Mouse (Mus musculus): Measurements from ENCODE around the gene Arhgap23. TPM values are rescaled to one million over a fixed set of nuclear protein-coding genes. Genes with fewer than 3 reads are reported as not detected.
A peak's percentile ranks its signal among the peaks of the same experiment; 100 is the strongest.

Arhgap23 gene
- polyA plus RNA-seq, 1 experiment from 2014 or later: 5.0 TPM

DNA sequence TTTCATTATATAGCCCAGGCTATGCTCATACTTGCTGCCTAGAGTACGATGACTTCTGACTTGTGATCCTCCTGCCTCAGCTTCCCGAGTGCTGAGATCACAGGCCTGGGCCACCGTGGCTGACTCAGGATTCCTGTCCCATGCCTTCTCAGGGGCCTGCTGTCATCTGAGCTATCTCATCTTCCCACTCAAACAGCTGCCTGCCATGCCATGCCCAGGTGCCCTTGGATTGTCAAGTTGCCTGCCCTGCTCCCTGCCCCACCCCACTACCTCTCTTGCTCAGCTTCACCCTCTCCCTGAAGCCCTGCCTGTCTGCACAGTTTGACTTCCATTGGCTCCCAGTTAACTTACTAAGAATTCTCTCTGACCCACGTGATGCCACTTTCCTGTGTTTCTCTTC is 4.4 kb upstream of the Arhgap23 start:
- no peak for ATAC-seq (replicated peaks; ENCODE audit: low FRiP score, low TSS enrichment, low read depth)
- Histone ChIP-seq H3K4me3 (ENCODE audit: low read depth, low read length) (no peak overlapping the region), H3K4me2 (ENCODE audit: low read length) (no peak overlapping the region), H3K9ac (ENCODE audit: low read length) (no peak overlapping the region), H3K27ac (ENCODE audit: low read depth) (no peak overlapping the region), H3K36me3 (ENCODE audit: control insufficient read depth, insufficient read depth, low read length) (no peaks in the 10 kb centered on the region), H3K9me3 (ENCODE audit: control insufficient read depth, low read length) (no peaks in the 10 kb centered on the region), H3K4me1 (replicated peaks; ENCODE audit: control insufficient read depth, insufficient read depth, low read length) (peaks cover 28% of the 10 kb centered on the region), H3K27me3 (replicated peaks; ENCODE audit: control insufficient read depth, insufficient read depth, low read length) (no peaks in the 10 kb centered on the region)
- no peak for DNase-seq (ENCODE audit: low spot score)
- WGBS: 83% methylated on average over 4 of the region's 4 CpGs

DNA sequence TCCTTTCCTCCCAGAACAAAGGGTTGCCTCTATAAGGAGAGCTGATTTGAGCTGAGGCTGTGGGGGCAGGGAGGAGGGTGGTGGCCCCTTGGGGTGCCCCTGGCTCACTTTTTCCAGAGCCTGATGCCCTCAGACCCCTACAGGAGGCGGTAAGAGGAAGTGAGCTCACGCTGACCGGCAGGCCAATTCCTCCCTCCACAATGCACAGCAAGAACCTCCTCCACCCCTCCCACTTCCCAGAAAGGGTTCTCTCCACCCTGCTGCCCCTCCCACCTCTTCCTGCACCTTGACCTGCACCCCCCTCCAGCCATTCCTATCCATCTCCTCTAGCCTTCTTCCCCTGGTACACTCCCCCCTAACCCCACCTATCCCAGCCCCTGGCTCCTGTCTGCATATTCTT is 3.2 kb upstream of the Arhgap23 start:
- Histone ChIP-seq H3K4me2 (ENCODE audit: low read length) (no peak overlapping the region), H3K4me3 (ENCODE audit: low read depth, low read length) (no peak overlapping the region), H3K27ac (ENCODE audit: low read depth) (no peak overlapping the region)

DNA sequence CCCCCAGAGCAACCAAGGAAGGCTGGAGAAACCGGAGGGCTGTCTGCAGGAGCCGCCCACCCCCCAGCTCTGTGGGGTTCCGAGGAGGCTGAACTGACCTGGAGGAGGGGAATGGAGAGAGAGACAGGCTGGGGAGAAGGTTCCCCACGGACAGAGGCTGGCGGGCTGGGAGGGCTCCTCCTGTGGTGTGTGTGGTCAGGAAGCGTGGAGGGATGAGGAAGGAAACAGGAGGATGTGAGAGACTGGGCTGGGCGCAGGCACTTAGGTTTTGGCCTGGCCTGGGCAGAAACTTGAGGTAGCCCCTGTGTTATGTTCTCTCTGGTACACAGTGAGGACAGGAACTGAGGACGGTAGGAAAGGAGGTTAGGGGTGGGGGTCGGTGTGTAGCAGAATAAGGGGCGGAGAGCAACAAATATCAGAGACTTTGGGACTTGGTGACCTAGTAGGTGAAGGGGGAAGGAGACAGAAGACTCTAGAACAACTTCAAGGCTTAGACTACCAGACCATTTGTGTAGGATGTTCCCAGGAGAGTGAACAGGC is 2.5 kb upstream of the Arhgap23 start:
- Histone ChIP-seq H3K9ac (ENCODE audit: low read length) (no peak overlapping the region), H3K27me3 (replicated peaks; ENCODE audit: control insufficient read depth, insufficient read depth, low read length) (no peaks in the 10 kb centered on the region), H3K27ac (ENCODE audit: low read depth) (no peak overlapping the region), H3K4me1 (replicated peaks; ENCODE audit: control insufficient read depth, insufficient read depth, low read length) (peaks cover 29% of the 10 kb centered on the region), H3K9me3 (ENCODE audit: control insufficient read depth, low read length) (no peaks in the 10 kb centered on the region), H3K36me3 (ENCODE audit: control insufficient read depth, insufficient read depth, low read length) (no peaks in the 10 kb centered on the region), H3K4me2 (ENCODE audit: low read length) (no peak overlapping the region), H3K4me3 (ENCODE audit: low read depth, low read length) (no peak overlapping the region)
- 48% methylated on average over 10 of the region's 10 CpGs for WGBS
- ATAC-seq (replicated peaks; ENCODE audit: low FRiP score, low TSS enrichment, low read depth) (no peak), DNase-seq (ENCODE audit: low spot score) (no peak)

More for the DNA sequence above, 3.2 kb upstream of the Arhgap23 start:
- Histone ChIP-seq H3K9ac (ENCODE audit: low read length) (no peak overlapping the region), H3K36me3 (ENCODE audit: control insufficient read depth, insufficient read depth, low read length) (no peaks in the 10 kb centered on the region), H3K27me3 (replicated peaks; ENCODE audit: control insufficient read depth, insufficient read depth, low read length) (no peaks in the 10 kb centered on the region), H3K9me3 (ENCODE audit: control insufficient read depth, low read length) (no peaks in the 10 kb centered on the region), H3K4me1 (replicated peaks; ENCODE audit: control insufficient read depth, insufficient read depth, low read length) (peaks cover 25% of the 10 kb centered on the region)
- ATAC-seq (replicated peaks; ENCODE audit: low FRiP score, low TSS enrichment, low read depth) (no peak), DNase-seq (ENCODE audit: low spot score) (no peak)
- 11% methylated on average over 3 of the region's 3 CpGs for WGBS

DNA sequence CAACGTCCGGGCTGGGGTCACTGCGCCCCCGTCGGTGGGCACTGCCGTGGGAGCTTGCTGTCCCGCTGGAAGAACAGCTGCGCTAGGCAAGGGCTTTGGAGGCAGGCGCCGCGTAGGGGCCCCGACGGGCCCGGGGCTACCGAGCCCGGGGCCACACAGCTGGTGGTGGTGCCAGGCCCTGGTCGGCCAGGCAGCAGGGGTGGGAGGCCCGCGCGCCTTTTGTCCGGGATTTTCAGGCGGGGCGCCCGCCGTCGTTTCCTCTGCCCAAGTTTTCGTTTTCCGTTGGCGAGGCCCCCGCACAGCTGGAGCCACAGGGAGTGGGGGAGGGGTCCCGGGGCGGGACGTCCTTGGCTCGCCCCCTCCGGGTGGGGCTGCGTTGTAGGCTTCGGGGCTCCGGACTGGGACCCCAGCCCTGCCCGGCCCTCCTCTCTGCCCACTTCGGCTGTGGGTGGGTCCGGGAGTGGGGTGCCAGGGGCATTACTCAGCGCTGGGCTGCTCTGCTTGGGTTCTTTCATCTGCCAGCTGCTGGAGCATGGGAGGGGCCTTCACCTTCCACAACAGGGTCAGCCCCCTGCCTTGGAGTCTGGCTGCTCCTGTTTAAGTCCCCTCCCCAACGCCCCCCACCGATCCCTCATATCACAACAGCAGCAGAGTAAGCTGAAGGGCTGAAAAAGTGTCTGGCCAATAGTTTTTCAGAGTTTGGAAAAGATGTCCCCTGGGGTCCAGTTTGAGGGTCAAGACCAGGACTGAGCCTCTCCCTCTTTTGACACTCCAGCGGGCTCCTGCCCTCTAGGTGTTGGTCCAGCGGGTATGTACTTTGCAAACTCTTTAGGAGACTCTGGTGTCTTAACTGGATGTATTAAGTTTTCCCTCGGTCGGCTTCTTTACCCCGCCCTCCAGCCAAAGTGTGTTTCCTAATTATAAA is 641 bp downstream of the Arhgap23 start:
- ATAC-seq (replicated peaks; ENCODE audit: low FRiP score, low TSS enrichment, low read depth): peak; percentile 52
- 2% methylated on average over 49 of the region's 49 CpGs for WGBS
- no peaks in the 10 kb centered on the region for H3K9me3 ChIP-seq (ENCODE audit: control insufficient read depth, low read length)

DNA sequence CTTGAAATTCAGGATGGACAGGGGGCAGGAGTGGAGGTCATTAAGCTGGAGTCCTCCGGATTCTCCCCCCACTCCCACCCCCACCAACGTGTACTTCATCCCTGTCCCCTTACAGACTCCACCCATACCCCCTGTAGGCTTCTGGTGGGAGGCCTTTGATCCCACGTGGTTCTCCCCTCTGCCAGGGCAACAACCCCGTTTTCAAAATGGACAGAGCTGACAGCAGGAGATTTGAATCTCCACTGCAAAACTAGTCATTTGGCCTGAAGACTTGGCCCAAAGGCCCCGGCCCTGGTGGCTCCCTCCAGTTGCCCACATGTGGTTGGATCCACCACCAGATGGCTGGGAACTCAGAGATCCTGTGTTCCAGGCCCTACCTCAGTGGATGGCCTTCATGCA is 1.3 kb downstream of the Arhgap23 start:
- peak overlapping the region; percentile 62 for H3K4me2 ChIP-seq (ENCODE audit: low read length)
- H3K9me3 ChIP-seq (ENCODE audit: control insufficient read depth, low read length): no peaks in the 10 kb centered on the region
- no peaks in the 10 kb centered on the region for H3K27me3 ChIP-seq (replicated peaks; ENCODE audit: control insufficient read depth, insufficient read depth, low read length)
- no peak overlapping the region for H3K27ac ChIP-seq (ENCODE audit: low read depth)
- WGBS: 14% methylated on average over 5 of the region's 5 CpGs
- H3K4me3 ChIP-seq (ENCODE audit: low read depth, low read length): peak overlapping the region; percentile 60
- H3K36me3 ChIP-seq (ENCODE audit: control insufficient read depth, insufficient read depth, low read length): no peaks in the 10 kb centered on the region
- ATAC-seq (replicated peaks; ENCODE audit: low FRiP score, low TSS enrichment, low read depth): no peak
- DNase-seq (ENCODE audit: low spot score): no peak
- H3K4me1 ChIP-seq (replicated peaks; ENCODE audit: control insufficient read depth, insufficient read depth, low read length): peaks cover 29% of the 10 kb centered on the region
- H3K9ac ChIP-seq (ENCODE audit: low read length): no peak overlapping the region

More for the DNA sequence above, 641 bp downstream of the Arhgap23 start:
- Histone ChIP-seq H3K4me3 (ENCODE audit: low read depth, low read length) (peak overlapping the region; percentile 60), H3K4me1 (replicated peaks; ENCODE audit: control insufficient read depth, insufficient read depth, low read length) (peaks cover 29% of the 10 kb centered on the region), H3K4me2 (ENCODE audit: low read length) (peak overlapping the region; percentile 62), H3K27me3 (replicated peaks; ENCODE audit: control insufficient read depth, insufficient read depth, low read length) (no peaks in the 10 kb centered on the region), H3K36me3 (ENCODE audit: control insufficient read depth, insufficient read depth, low read length) (no peaks in the 10 kb centered on the region), H3K9ac (ENCODE audit: low read length) (peak overlapping the region; percentile 83), H3K27ac (ENCODE audit: low read depth) (peak overlapping the region; percentile 49)
- DNase-seq (ENCODE audit: low spot score): peak; percentile 77

DNA sequence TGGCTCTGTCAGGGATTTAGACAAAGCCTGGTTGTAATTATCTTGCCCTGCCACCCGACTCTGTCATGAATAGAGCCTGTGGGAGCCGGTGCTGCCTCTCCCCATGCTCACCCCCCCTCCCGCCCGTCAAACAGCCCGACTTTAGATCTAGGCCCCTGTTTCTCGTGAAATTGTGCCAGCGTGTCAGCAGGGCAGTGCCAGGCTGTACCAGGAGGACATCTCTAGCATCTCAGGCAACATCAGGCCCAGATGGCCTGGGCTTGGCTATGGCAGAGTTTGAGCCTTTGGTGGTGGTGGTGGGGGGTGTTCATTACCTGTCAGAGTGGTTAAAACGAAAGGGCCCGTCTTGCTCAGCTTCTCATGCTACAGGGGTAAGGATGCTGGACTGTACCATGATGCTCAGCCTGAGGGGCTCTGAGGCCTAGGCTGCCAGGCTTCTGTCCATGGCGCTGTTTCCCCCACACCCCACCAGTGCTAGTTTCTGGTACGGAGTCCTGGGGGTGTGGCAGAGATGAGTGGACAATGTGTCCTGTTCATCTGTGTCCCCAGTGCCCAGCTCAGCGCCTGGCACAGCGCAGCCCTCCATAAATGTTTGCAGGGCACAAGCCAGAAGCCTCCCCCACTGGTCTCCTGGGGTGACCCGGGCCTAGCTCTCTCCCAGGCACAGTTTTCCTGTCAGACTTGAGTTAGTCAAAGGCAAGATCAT is 3.7 kb downstream of the Arhgap23 start:
- ATAC-seq (replicated peaks; ENCODE audit: low FRiP score, low TSS enrichment, low read depth) (no peak), DNase-seq (ENCODE audit: low spot score) (no peak)
- Histone ChIP-seq H3K27me3 (replicated peaks; ENCODE audit: control insufficient read depth, insufficient read depth, low read length) (no peaks in the 10 kb centered on the region), H3K4me1 (replicated peaks; ENCODE audit: control insufficient read depth, insufficient read depth, low read length) (peaks cover 27% of the 10 kb centered on the region), H3K4me2 (ENCODE audit: low read length) (no peak overlapping the region), H3K9ac (ENCODE audit: low read length) (no peak overlapping the region), H3K27ac (ENCODE audit: low read depth) (no peak overlapping the region), H3K9me3 (ENCODE audit: control insufficient read depth, low read length) (no peaks in the 10 kb centered on the region), H3K36me3 (ENCODE audit: control insufficient read depth, insufficient read depth, low read length) (no peaks in the 10 kb centered on the region), H3K4me3 (ENCODE audit: low read depth, low read length) (no peak overlapping the region)
- whole genome bisulfite sequencing: 77% methylated on average over 14 of the region's 14 CpGs

DNA sequence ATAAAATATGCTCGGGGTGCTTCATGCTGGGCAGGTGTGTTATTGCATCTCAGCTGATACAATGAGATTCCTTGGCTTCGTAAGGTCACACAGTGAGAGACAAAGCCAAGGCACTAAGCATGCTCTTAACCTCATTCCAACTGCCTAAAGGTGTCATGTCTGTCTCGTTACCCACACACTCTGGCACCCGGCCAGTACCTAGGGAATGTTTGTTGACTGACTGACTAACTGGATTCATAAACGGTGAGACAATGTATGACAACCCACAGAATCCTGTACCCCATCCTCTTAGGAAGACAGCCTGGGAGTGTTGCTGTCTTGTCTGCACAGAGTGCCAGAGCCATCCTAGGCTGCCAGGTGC is 4.2 kb downstream of the Arhgap23 start:
- ATAC-seq (replicated peaks; ENCODE audit: low FRiP score, low TSS enrichment, low read depth) (no peak), DNase-seq (ENCODE audit: low spot score) (no peak)
- Histone ChIP-seq H3K27me3 (replicated peaks; ENCODE audit: control insufficient read depth, insufficient read depth, low read length) (no peaks in the 10 kb centered on the region), H3K27ac (ENCODE audit: low read depth) (no peak overlapping the region), H3K4me1 (replicated peaks; ENCODE audit: control insufficient read depth, insufficient read depth, low read length) (peaks cover 27% of the 10 kb centered on the region), H3K4me2 (ENCODE audit: low read length) (no peak overlapping the region), H3K9me3 (ENCODE audit: control insufficient read depth, low read length) (no peaks in the 10 kb centered on the region), H3K4me3 (ENCODE audit: low read depth, low read length) (no peak overlapping the region), H3K36me3 (ENCODE audit: control insufficient read depth, insufficient read depth, low read length) (no peaks in the 10 kb centered on the region), H3K9ac (ENCODE audit: low read length) (no peak overlapping the region)
- 68% methylated on average over 5 of the region's 5 CpGs for WGBS

DNA sequence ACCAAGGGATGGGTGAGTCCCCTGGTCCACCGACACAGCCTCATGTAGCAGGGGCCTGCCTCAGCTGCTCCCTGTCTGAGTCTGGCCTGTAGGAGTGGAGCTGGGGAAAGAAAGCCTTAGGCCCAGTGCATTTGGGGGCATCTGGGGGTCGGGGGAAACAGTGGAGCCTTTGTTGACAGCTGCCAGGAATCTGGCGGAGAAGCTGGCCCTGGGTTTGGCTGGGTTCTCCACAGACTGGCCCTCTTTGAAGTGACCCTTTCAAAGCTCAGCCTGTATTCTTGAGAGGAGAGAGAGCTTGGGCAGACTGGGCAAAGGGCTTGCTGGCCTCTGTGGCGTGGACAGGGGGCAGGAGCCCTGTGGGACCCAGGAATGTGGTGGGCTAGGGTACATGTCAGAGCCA is 7.2 kb downstream of the Arhgap23 start:
- Histone ChIP-seq H3K36me3 (ENCODE audit: control insufficient read depth, insufficient read depth, low read length) (no peaks in the 10 kb centered on the region), H3K9ac (ENCODE audit: low read length) (no peak overlapping the region), H3K4me2 (ENCODE audit: low read length) (no peak overlapping the region), H3K9me3 (ENCODE audit: control insufficient read depth, low read length) (no peaks in the 10 kb centered on the region), H3K27me3 (replicated peaks; ENCODE audit: control insufficient read depth, insufficient read depth, low read length) (no peaks in the 10 kb centered on the region), H3K4me3 (ENCODE audit: low read depth, low read length) (no peak overlapping the region), H3K4me1 (replicated peaks; ENCODE audit: control insufficient read depth, insufficient read depth, low read length) (peaks cover 12% of the 10 kb centered on the region; the same call in 1 of the 2 replicates), H3K27ac (ENCODE audit: low read depth) (peak overlapping the region; percentile 59; the same call in 1 of the 2 replicates)
- ATAC-seq (replicated peaks; ENCODE audit: low FRiP score, low TSS enrichment, low read depth) (no peak), DNase-seq (ENCODE audit: low spot score) (no peak)
- 59% methylated on average over 4 of the region's 4 CpGs for WGBS

Measured in intestine, embryonic 14.5 days (tissue).